Mouse (Mus musculus) lung, postnatal 14 days (tissue): ENCODE results near the gene Vmn1r142.
"Not testable (repeated sequence)": the region's sequence is repeated elsewhere in the genome, so short reads cannot be mapped to it uniquely, and the experiment has no call there.

Source experiments
- DNase-seq: peaks from one replicate; pipeline ENCODE4 v3.0.0; 2021

Gene Vmn1r142

DNA sequence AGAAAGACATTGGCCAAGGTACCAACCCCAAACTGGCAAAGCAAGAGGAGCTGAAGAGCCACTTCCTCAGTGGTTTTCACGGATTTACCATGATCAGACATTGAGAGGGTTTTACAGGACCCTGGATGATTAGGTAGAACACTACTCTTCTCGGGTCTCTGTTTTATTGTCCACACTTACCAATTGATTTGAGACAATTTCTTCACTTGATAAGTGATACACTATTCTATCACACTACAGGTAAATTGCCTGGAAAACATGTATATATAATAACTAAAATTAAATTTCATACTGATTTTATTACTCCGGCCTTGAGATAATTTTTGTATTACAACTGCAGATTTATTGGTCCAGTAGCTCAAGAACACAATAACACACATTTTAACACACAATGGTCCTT, at the start of gene Vmn1r142:
Vmn1r142 (minus strand) TSS at position 101 of the 400 bp plus-strand sequence.
- DNase-seq = not testable (repeated sequence)

DNA sequence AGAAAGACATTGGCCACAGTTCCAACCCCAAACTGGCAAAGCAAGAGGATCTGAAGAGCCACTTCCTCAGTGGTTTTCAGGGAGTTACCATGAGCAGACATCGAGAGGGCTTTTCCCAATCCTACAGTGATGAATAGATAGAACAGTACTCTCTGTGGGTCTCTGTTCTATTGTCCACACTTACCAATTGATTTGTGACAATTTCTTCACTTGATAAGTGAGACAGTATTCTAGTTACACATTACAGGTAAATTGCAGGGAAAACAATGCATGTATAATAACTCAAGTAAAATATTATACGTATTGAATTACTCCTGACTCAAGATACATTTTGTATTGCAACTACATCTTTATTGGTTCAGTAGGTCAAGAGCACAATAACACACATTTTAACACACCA, 37.3 kb upstream of the Vmn1r142 start, which contains the start of gene Gm8653:
Gm8653 (minus strand) TSS at position 101 of the 400 bp plus-strand sequence.
- not testable (repeated sequence) for DNase-seq

DNA sequence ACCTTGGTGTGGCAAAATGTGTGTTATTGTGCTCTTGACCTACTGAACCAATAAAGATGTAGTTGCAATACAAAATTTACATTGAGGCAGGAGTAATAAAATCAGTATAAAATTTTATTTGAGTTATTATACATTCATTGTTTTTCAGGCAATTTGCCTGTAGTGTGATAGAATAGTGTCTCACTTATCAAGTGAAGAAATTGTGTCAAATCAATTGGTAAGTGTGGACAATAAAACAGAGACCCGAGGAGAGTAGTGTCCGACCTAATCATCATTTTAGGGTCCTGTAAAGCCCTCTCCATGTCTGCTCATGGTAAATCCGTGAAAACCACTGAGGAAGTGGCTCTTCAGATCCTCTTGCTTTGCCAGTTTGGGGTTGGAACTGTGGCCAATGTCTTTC, 25.2 kb upstream of the Vmn1r142 start, which contains the start of gene Vmn1r143:
Vmn1r143 (plus strand) TSS at position 301 of the 400 bp plus-strand sequence.
- DNase-seq = not testable (repeated sequence)

DNA sequence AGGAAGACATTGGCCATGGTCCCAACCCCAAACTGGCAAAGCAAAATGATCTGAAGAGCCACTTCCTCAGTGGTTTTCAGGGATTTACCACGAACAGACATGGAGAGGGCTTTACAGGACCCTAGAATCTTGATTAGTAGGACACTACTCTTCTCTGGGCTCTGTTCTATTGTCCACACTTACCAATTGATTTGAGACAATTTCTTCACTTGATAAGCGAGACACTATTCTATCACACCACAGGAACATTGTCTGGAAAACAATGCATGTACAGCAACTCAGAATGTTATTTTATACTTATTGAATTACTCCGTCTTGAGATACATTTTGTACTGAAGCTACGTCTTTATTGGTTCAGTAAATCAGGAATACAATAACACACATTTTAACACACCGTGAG, 29.2 kb downstream of the Vmn1r142 start, which contains the start of gene Gm10666:
Gm10666 (minus strand) TSS at position 101 of the 400 bp plus-strand sequence.
- not testable (repeated sequence) for DNase-seq

DNA sequence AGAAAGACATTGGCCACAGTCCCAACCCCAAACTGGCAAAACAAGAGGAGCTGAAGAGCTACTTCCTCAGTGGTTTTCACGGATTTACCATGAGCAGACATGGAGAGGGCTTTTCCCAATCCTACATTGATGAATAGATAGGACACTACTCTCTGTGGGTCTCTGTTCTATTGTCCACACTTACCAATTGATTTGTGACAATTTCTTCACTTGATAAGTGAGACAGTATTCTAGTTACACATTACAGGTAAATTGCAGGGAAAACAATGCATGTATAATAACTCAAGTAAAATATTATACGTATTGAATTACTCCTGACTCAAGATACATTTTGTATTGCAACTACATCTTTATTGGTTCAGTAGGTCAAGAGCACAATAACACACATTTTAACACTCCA, 45.7 kb downstream of the Vmn1r142 start, which contains the start of gene Gm16451:
Gm16451 (minus strand) TSS at position 101 of the 400 bp plus-strand sequence.
- not testable (repeated sequence) for DNase-seq
